Mouse (Mus musculus) ES-Bruce4 (cell line): ENCODE results near the gene Ckb.

Source experiments
- CTCF ChIP-seq: IDR thresholded peaks from one replicate; pipeline ENCODE4 v1.8.1; 2011; ENCODE audit warnings: low read depth, low read length
- EP300 ChIP-seq: IDR thresholded peaks from 2 replicates; pipeline ENCODE4 v1.6.1; 2011; ENCODE audit warnings: low read depth, low read length; ENCODE audit not compliant: insufficient read depth

DNA sequence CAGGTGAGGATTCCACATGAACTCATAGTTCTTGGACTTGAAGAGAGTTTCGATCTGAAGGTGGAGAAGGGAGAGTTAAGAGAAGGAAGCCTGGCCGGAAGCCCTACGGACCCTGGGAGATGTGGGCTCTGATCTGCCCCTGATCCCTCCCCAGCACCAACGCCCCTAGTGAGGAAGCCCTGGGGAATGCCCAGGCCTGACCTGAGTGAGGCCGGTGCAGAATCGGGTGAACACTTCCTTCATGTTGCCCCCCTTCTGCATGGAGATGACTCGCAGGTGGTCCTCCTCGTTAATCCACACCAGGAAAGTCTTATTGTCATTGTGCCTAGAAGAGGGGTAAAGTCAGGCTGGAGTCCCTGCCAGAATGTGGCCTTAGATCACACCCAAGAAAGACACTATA, 2.2 kb downstream of the Ckb start:
- TF ChIP-seq EP300: no peak
- no peak for TF ChIP-seq CTCF
